Mouse (Mus musculus) midbrain, postnatal 0 days (tissue): ENCODE results near the gene Fam160b1. TPM values are rescaled to one million over a fixed set of nuclear protein-coding genes. Genes with fewer than 3 reads are reported as not detected.

Experiments used
- ATAC-seq: fragments of 200-750 bp; cut with Nextera tagmentation; 2 replicates; pipeline ENCODE4 v1.8.0; 2017; ENCODE audit warnings: moderate number of reproducible peaks, mild to moderate bottlenecking, moderate TSS enrichment, moderate library complexity; ENCODE audit not compliant: low FRiP score
- DNase-seq: peaks from one replicate; pipeline ENCODE4 v3.0.0-alpha.2; 2015; ENCODE audit warnings: low spot score
- H3K27ac ChIP-seq: fragments of 300-500 bp; sonication (generic); 2 replicates; pipeline ENCODE4 v1.5.1; 2014; ENCODE audit warnings: low read depth, mild to moderate bottlenecking, low read length, mixed read lengths
- H3K27me3 ChIP-seq: fragments of 300-500 bp; sonication (generic); 2 replicates; pipeline ENCODE4 v1.6.1; 2014; ENCODE audit warnings: low read length, control low read depth, mixed read lengths; ENCODE audit not compliant: insufficient read depth
- H3K36me3 ChIP-seq: fragments of 300-500 bp; sonication (generic); 2 replicates; pipeline ENCODE4 v1.6.1; 2014; ENCODE audit warnings: low read length, control low read depth, mixed read lengths; ENCODE audit not compliant: insufficient read depth
- H3K4me1 ChIP-seq: fragments of 300-500 bp; sonication (generic); 2 replicates; pipeline ENCODE4 v1.6.1; 2014; ENCODE audit warnings: mild to moderate bottlenecking, control low read depth, antibody characterized with exemption, low read length, mixed read lengths; ENCODE audit not compliant: insufficient read depth
- H3K4me2 ChIP-seq: fragments of 300-500 bp; sonication (generic); 2 replicates; pipeline ENCODE4 v1.6.1; 2014; ENCODE audit warnings: low read depth, mild to moderate bottlenecking, low read length, mixed read lengths; ENCODE audit not compliant: poor library complexity, severe bottlenecking
- H3K4me3 ChIP-seq: fragments of 300-500 bp; sonication (generic); 2 replicates; pipeline ENCODE4 v1.5.1; 2014; ENCODE audit warnings: low read depth, mild to moderate bottlenecking, low read length, moderate library complexity
- H3K9ac ChIP-seq: fragments of 300-500 bp; sonication (generic); replicated peaks from 2 replicates; pipeline ENCODE4 v1.6.1; 2014; ENCODE audit warnings: mild to moderate bottlenecking, low read length, moderate library complexity, mixed read lengths; ENCODE audit not compliant: poor library complexity, severe bottlenecking
- H3K9me3 ChIP-seq: fragments of 300-500 bp; sonication (generic); 2 replicates; pipeline ENCODE4 v1.6.1; 2016; ENCODE audit warnings: low read length, control low read depth
- CTCF ChIP-seq: IDR thresholded peaks from 2 replicates; pipeline ENCODE4 v1.5.1; 2016; ENCODE audit warnings: antibody characterized with exemption, mild to moderate bottlenecking
- WGBS: fragments of 180-500 bp; shearing (Covaris S2); extraction: QIAGEN DNeasy Blood & Tissue Kit; methylation state at CpG from one replicate; pipeline ENCODE4 v1.1.7; 2014; 5-methylcytosine and 5-hydroxymethylcytosine counted together
- polyA plus RNA-seq: library from polyadenylated mRNA; unstranded; fragments of >200 nt; fragmentation: Nextera tagmentation; extraction: Ambion mirVana; gene quantifications from 2 replicates; pipeline ENCODE4 v1.2.1, GENCODE M21; 2015
- total RNA-seq: library from RNA; depleted of rRNA; stranded (reverse); fragments of >200 nt; gene quantifications from 2 replicates; pipeline ENCODE4 v1.2.3, GENCODE M21; 2014

The Fam160b1 gene
- total and polyA plus RNA-seq, 2 experiments from 2014 or later = 11.0 to 19.9 TPM

DNA sequence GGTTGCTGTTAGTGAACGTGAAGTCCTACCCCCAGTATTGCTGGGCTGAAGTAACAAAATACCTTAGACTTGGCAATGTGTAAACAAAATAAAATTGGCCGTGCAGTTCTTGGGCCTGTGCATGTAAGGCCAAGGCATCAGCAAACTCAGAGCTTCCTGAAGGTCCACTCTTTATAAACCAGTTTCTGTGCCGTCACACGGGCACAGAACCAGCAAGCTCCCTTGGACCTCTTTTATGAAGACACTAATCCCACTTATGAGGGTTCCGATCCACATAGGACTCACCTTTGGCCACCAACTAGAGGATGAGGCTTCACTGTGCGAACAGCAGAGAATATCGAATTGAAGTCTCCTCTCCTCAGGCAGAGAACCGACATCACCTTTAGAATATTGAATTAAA, 66.4 kb downstream of the Fam160b1 start:
- H3K4me1 ChIP-seq = no peaks in the 10 kb centered on the region; the same call in 1 of the 2 replicates
- ATAC-seq (no peak), DNase-seq (no peak)
- H3K9ac ChIP-seq = no peak overlapping the region
- H3K4me3 ChIP-seq = no peak overlapping the region
- H3K4me2 ChIP-seq = no peak overlapping the region
- TF ChIP-seq CTCF = no peak
- WGBS = 95% methylated on average over 8 of the region's 8 CpGs
- no peaks in the 10 kb centered on the region for H3K9me3 ChIP-seq
- no peaks in the 10 kb centered on the region for H3K27me3 ChIP-seq
- H3K27ac ChIP-seq = no peak overlapping the region
- H3K36me3 ChIP-seq = no peaks in the 10 kb centered on the region

DNA sequence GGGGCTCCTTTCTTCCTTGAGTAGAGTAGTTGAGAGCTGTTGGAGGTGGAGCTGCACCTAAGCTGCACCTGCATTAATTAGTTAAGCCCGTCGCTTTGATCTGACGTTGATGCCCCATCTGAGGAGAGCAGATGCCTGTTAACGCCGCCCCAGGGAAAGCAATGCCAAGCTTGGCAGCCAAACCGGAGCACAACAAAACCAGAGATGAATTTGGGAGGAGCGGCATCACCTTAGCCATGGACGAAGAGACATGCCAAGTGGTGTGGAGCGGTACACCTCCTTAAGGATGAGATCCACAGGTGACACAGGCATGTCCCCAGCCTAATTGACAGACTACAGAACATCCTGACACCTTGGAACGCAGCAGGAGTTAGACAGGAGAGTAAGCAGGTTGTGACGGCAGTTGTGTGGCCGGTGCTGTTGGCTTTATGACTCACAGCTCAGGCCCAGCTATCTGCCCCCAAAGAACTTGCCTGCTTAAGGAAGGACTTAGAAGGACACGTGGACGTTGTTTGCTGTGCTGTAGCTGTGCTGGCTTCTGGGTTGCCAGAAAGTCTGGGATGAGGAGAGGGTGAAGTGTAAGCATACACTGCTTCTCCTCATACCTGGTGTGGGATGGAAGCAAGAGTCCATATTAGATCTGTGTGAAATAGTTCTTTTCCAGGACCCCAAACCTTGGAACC, 67.4 kb downstream of the Fam160b1 start:
- Histone ChIP-seq H3K9me3 (no peaks in the 10 kb centered on the region), H3K4me3 (no peak overlapping the region), H3K36me3 (no peaks in the 10 kb centered on the region), H3K4me1 (no peaks in the 10 kb centered on the region; the same call in 1 of the 2 replicates), H3K9ac (no peak overlapping the region), H3K27ac (no peak overlapping the region), H3K4me2 (no peak overlapping the region), H3K27me3 (no peaks in the 10 kb centered on the region)
- 81% methylated on average over 14 of the region's 14 CpGs for WGBS
- ATAC-seq = no peak
- no peak for TF ChIP-seq CTCF
- DNase-seq = no peak

DNA sequence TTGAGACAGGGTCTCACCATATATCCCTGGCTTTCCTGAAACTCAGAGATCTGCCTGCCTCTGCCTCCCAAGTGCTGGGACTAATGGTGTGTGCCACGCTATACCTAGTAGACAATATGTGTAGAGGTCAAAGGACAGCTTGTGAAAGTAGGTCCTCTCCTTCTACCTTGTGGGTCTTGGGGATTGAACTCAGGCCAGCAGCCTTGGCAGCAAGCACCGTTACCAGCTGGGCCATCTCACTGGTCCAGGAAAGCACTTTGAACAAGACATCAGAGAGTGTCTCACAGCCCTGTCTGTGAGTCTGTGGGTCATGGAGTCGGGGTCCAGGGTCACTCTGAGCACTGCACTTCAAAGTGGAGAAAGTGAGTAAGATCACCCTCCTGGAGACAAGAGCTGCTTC, 68.2 kb downstream of the Fam160b1 start:
- TF ChIP-seq CTCF = no peak
- no peak overlapping the region for H3K27ac ChIP-seq
- 88% methylated on average over 3 of the region's 3 CpGs for WGBS
- no peak for ATAC-seq
- H3K9ac ChIP-seq = no peak overlapping the region
- H3K9me3 ChIP-seq = no peaks in the 10 kb centered on the region
- no peaks in the 10 kb centered on the region for H3K27me3 ChIP-seq
- no peak for DNase-seq
- no peak overlapping the region for H3K4me2 ChIP-seq
- H3K4me1 ChIP-seq = no peaks in the 10 kb centered on the region; the same call in 1 of the 2 replicates
- H3K4me3 ChIP-seq = no peak overlapping the region
- H3K36me3 ChIP-seq = no peaks in the 10 kb centered on the region

DNA sequence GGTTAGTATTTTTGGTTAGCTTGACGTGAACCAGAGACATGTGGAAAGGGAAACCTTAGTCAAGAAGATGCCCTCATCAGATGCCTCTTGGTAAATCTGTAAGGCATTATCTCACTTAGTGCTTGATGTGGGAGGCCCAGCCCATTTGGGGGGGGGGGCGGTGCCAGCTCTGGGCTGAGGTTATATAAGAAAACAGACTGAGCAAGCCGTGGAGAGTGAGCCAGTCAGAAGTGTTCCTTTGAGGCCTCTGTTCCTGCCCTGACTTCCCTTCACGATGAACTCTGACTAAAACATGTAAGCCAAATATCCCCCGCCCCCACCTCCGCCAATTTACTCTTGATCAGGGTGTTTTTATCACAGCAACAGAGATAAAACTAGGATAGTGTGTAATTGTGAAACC, 69.4 kb downstream of the Fam160b1 start:
- TF ChIP-seq CTCF = no peak
- H3K4me3 ChIP-seq = no peak overlapping the region
- H3K36me3 ChIP-seq = no peaks in the 10 kb centered on the region
- 96% methylated on average over 6 of the region's 6 CpGs for WGBS
- DNase-seq (no peak), ATAC-seq (no peak)
- H3K9me3 ChIP-seq = no peaks in the 10 kb centered on the region
- no peaks in the 10 kb centered on the region; the same call in 1 of the 2 replicates for H3K4me1 ChIP-seq
- no peak overlapping the region for H3K27ac ChIP-seq
- H3K9ac ChIP-seq = no peak overlapping the region
- H3K27me3 ChIP-seq = no peaks in the 10 kb centered on the region
- H3K4me2 ChIP-seq = no peak overlapping the region

DNA sequence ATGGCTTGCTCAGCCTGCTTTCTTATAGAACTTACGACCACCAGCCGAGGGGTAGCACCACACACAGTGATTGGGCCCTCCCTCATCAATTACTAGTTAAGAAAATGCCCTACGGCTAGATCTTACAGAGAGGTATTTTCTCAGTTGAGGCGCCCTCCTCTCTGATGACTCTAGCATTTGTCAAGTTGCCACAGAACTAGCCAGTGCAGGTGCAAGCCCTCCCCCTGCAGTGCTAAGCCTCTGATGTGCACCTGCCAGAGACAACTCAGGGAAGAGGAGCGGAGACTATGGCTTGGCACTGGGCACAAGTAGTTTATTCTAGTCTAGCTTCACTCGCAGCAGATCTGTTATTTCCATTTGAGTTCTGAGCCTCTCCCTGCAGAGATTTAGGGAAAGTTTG, 71.0 kb downstream of the Fam160b1 start:
- ATAC-seq (no peak), DNase-seq (no peak)
- no peaks in the 10 kb centered on the region; the same call in 1 of the 2 replicates for H3K4me1 ChIP-seq
- H3K36me3 ChIP-seq = no peaks in the 10 kb centered on the region
- H3K4me2 ChIP-seq = no peak overlapping the region
- H3K27ac ChIP-seq = no peak overlapping the region
- H3K9ac ChIP-seq = no peak overlapping the region
- H3K4me3 ChIP-seq = no peak overlapping the region
- TF ChIP-seq CTCF = no peak
- H3K27me3 ChIP-seq = no peaks in the 10 kb centered on the region
- WGBS = 66% methylated on average over 6 of the region's 6 CpGs
- no peaks in the 10 kb centered on the region for H3K9me3 ChIP-seq

DNA sequence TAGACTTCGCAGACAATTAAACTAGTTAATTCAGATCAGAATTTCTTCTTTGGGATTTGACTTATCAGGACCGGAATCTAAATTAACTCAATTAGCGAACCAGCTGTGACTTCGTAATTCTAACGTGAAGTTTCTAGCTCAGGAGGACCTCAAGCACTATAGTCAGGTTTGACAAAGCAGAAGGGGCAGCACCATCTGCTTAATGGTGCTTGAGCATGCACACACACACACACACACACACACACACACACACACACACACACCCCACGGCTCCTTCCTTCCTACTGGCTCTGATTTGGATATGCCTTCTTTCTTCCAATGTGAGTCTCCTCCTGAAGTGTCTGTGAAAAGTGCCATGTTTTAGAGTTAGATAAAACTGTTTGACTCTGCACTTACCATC, 73.5 kb downstream of the Fam160b1 start:
- WGBS = 72% methylated on average over 6 of the region's 6 CpGs
- Histone ChIP-seq H3K27me3 (no peaks in the 10 kb centered on the region), H3K9me3 (no peaks in the 10 kb centered on the region), H3K4me1 (no peaks in the 10 kb centered on the region; the same call in 1 of the 2 replicates), H3K36me3 (no peaks in the 10 kb centered on the region), H3K9ac (no peak overlapping the region), H3K4me2 (no peak overlapping the region), H3K27ac (no peak overlapping the region), H3K4me3 (no peak overlapping the region)
- no peak for TF ChIP-seq CTCF
- ATAC-seq (no peak), DNase-seq (no peak)
